Mouse (Mus musculus) liver, embryonic 14.5 days (tissue): ENCODE results near the gene Abcg1.

ENCODE experiments used
- CTCF ChIP-seq: IDR thresholded peaks from 2 replicates; pipeline ENCODE4 v1.5.1; 2016; ENCODE audit warnings: antibody characterized with exemption, low read depth, control low read depth
- EP300 ChIP-seq: IDR thresholded peaks from 2 replicates; pipeline ENCODE4 v1.6.1; 2016; ENCODE audit warnings: antibody characterized with exemption, low read depth

GRCm38 (mm10) chr17:31079078-31079840 lies 21.8 kb downstream of the Abcg1 start:
- TF ChIP-seq CTCF (no peak), EP300 (no peak)
